ENCODE assay signal across 8 mouse cellular contexts in genomic region chr15:86034781-86035360, GRCm38 (mm10). TPM values are rescaled to one million over a fixed set of nuclear protein-coding genes. Genes with fewer than 3 reads are reported as not detected.
DNase-seq lines count a peak whose midpoint lies in the region; ATAC-seq and TF ChIP-seq lines count a peak whose summit lies in the region.

No protein-coding gene starts in this region.

- H3K9ac ChIP-seq in kidney, embryonic 15.5 days: no peak overlapping the region
- 0 out of 2 replicates have a peak overlapping the region, but pooled peaks have one; percentile 12 for H3K9ac ChIP-seq in limb, embryonic 12.5 days (replicated peaks)

- peak overlapping the region; percentile 94 for H3K27ac ChIP-seq in kidney, embryonic 15.5 days
- peak overlapping the region; percentile 89 for H3K27ac ChIP-seq in forebrain, embryonic 10.5 days
- 0 out of 2 replicates have a peak overlapping the region, but pooled peaks have one; percentile 56 for H3K27ac ChIP-seq in limb, embryonic 12.5 days

- ATAC-seq in kidney, embryonic 15.5 days (replicated peaks; ENCODE audit: low FRiP score): peak; percentile 38
- ATAC-seq in limb, embryonic 12.5 days (ENCODE audit: insufficient number of reproducible peaks, insufficient read depth, low FRiP score, low TSS enrichment, low read depth): no peak

- H3K4me1 ChIP-seq in kidney, embryonic 15.5 days: peaks cover 51% of the 10 kb centered on the region
- peaks cover 62% of the 10 kb centered on the region for H3K4me1 ChIP-seq in forebrain, embryonic 10.5 days
- peaks cover 24% of the 10 kb centered on the region for H3K4me1 ChIP-seq in limb, embryonic 12.5 days (replicated peaks)

- no peaks in the 10 kb centered on the region for H3K79me2 ChIP-seq in myocyte (ENCODE audit: control insufficient read depth, insufficient read depth)

- peaks cover 7% of the 10 kb centered on the region for H3K9me3 ChIP-seq in kidney, embryonic 15.5 days (replicated peaks)
- peaks cover 26% of the 10 kb centered on the region for H3K9me3 ChIP-seq in forebrain, embryonic 10.5 days
- H3K9me3 ChIP-seq in limb, embryonic 12.5 days: peaks cover 15% of the 10 kb centered on the region

- peak overlapping the region; percentile 72 for H3K4me3 ChIP-seq in kidney, embryonic 15.5 days (replicated peaks)
- H3K4me3 ChIP-seq in forebrain, embryonic 10.5 days: peak overlapping the region; percentile 72
- peak overlapping the region; percentile 63 for H3K4me3 ChIP-seq in limb, embryonic 12.5 days (replicated peaks)
- no peak overlapping the region for H3K4me3 ChIP-seq in myocyte

- peak overlapping the region; percentile 91 for H3K4me2 ChIP-seq in kidney, embryonic 15.5 days
- H3K4me2 ChIP-seq in limb, embryonic 12.5 days: peak overlapping the region; percentile 91
- peak overlapping the region; percentile 27 for H3K4me2 ChIP-seq in myocyte (ENCODE audit: low read depth)

- no peak for TF ChIP-seq POLR2A in myocyte (IDR thresholded peaks at IDR 0.05; ENCODE audit: insufficient read length, low read depth)

- H3K27me3 ChIP-seq in kidney, embryonic 15.5 days: peaks cover 40% of the 10 kb centered on the region
- peaks cover 75% of the 10 kb centered on the region for H3K27me3 ChIP-seq in forebrain, embryonic 10.5 days (ENCODE audit: poor library complexity, severe bottlenecking)
- peaks cover 64% of the 10 kb centered on the region for H3K27me3 ChIP-seq in limb, embryonic 12.5 days
- H3K27me3 ChIP-seq in myocyte (ENCODE audit: control insufficient read depth, insufficient read depth, insufficient read length): peaks cover 53% of the 10 kb centered on the region

- no peak overlapping the region for H3ac ChIP-seq in myocyte (ENCODE audit: control insufficient read depth, insufficient read length)

- DNase-seq in kidney, adult 18-20 months: no peak
- peak; percentile 48 for DNase-seq in forebrain, embryonic 10.5 days (ENCODE audit: extremely low spot score, low spot score)
- no peak for DNase-seq in cerebellum, adult 8-10 months
- no peak for DNase-seq in left cerebral cortex, adult 8-10 months (ENCODE audit: low spot score in 2 of 2)
- DNase-seq in adrenal gland, adult 2 months: no peak

- H3K36me3 ChIP-seq in kidney, embryonic 15.5 days: peaks cover 21% of the 10 kb centered on the region
- H3K36me3 ChIP-seq in forebrain, embryonic 10.5 days (replicated peaks): peaks cover 27% of the 10 kb centered on the region
- H3K36me3 ChIP-seq in limb, embryonic 12.5 days: peaks cover 13% of the 10 kb centered on the region; the same call in 1 of the 2 replicates
- no peaks in the 10 kb centered on the region for H3K36me3 ChIP-seq in myocyte (ENCODE audit: control insufficient read depth, insufficient read depth)

- 8% methylated on average over 12 of the region's 12 CpGs for WGBS in kidney, embryonic 15.5 days
- 4% methylated on average over 12 of the region's 12 CpGs for WGBS in forebrain, embryonic 10.5 days
- WGBS in limb, embryonic 12.5 days: 5% methylated on average over 12 of the region's 12 CpGs

TF ChIP-seq in myocyte, 11 proteins besides CTCF, POLR2A, EP300 and RAD21:
- TF ChIP-seq MYOG (IDR thresholded peaks at IDR 0.05; ENCODE audit: control insufficient read depth in 1 of 3, insufficient read depth in 1 of 3, insufficient read length in 2 of 3, low read depth in 2 of 3) (no peak), POLR2AphosphoS2 (IDR thresholded peaks at IDR 0.05; ENCODE audit: insufficient read length, low read depth) (no peak), MAX (IDR thresholded peaks at IDR 0.05; ENCODE audit: low read depth) (no peak)
TF ChIP-seq in myocyte: peak in this region for 0.

RNA-seq across cellular contexts. Expression of gene Celsr1, which starts 1.3 kb away (rescaled TPM):
- 3.7 and 3.9 TPM in 2 replicates for polyA plus RNA-seq in kidney, embryonic 15.5 days (2015; fragmentation: Nextera tagmentation; extraction: Ambion mirVana)
- polyA plus RNA-seq in forebrain, embryonic 10.5 days (2016; fragmentation: Nextera tagmentation; extraction: Ambion mirVana): 2.4 and 2.6 TPM in 2 replicates
- 1.9 TPM in 2 replicates for polyA plus RNA-seq in limb, embryonic 12.5 days (2016; fragmentation: Nextera tagmentation; extraction: Ambion mirVana)
- polyA plus RNA-seq in myocyte (2012; fragmentation: generic; extraction: Trizol): 0.06 TPM
- total RNA-seq in left cerebral cortex, adult 8-10 months (2022): 1 to 10 TPM; 5.5 to 6.9 (median 6.2) TPM
- 1 to 10 TPM; 4.7 to 7.7 TPM for total RNA-seq in adrenal gland, adult 2 months (2021)
- polyA plus RNA-seq in adrenal gland, adult 2 months (2012; rRNA removed): 1.2 and 1.8 TPM in 2 replicates

RNA-seq across cellular contexts. Expression of gene Gramd4, which starts 22.6 kb away (rescaled TPM):
- polyA plus RNA-seq in kidney, embryonic 15.5 days (2015; fragmentation: Nextera tagmentation; extraction: Ambion mirVana): 14.1 and 17.4 TPM in 2 replicates
- 13.9 and 16.2 TPM in 2 replicates for polyA plus RNA-seq in forebrain, embryonic 10.5 days (2016; fragmentation: Nextera tagmentation; extraction: Ambion mirVana)
- 19.2 and 20.0 TPM in 2 replicates for polyA plus RNA-seq in limb, embryonic 12.5 days (2016; fragmentation: Nextera tagmentation; extraction: Ambion mirVana)
- 15.0 TPM for polyA plus RNA-seq in myocyte (2012; fragmentation: generic; extraction: Trizol)
- total RNA-seq in left cerebral cortex, adult 8-10 months (2022): 10 to 100 TPM; 31.1 to 39.9 (median 34.5) TPM
- 10 to 100 TPM; 13.8 to 19.5 TPM for total RNA-seq in adrenal gland, adult 2 months (2021)
- polyA plus RNA-seq in adrenal gland, adult 2 months (2012; rRNA removed): 10.5 and 11.3 TPM in 2 replicates

Comparison
In these comparisons a context has a peak if more than half of its experiments do, and no peak if none do; other contexts are left out.
1. H3K4me2 ChIP-seq: peak in every context shown above with its lines; median percentile 91 in kidney, embryonic 15.5 days; 91 in limb, embryonic 12.5 days; 27 in myocyte.